Mouse (Mus musculus): ENCODE results near the gene Ufm1. TPM values are rescaled to one million over a fixed set of nuclear protein-coding genes. Genes with fewer than 3 reads are reported as not detected.

The Ufm1 gene
- 10 to 100 TPM; 85.0 to 93.1 TPM for total RNA-seq (2021)
- long read RNA-seq, experiment 1, full-length matches to known transcripts = 15 of 17 reads
- long read RNA-seq, experiment 1, partial matches to known transcripts = 0 of 17 reads
- long read RNA-seq, experiment 1, other reads (novel, unspliced or antisense) = 2 of 17 reads
- long read RNA-seq, experiment 2, full-length matches to known transcripts = 30 of 35 reads
- long read RNA-seq, experiment 2, partial matches to known transcripts = 0 of 35 reads
- long read RNA-seq, experiment 2, other reads (novel, unspliced or antisense) = 5 of 35 reads

DNA sequence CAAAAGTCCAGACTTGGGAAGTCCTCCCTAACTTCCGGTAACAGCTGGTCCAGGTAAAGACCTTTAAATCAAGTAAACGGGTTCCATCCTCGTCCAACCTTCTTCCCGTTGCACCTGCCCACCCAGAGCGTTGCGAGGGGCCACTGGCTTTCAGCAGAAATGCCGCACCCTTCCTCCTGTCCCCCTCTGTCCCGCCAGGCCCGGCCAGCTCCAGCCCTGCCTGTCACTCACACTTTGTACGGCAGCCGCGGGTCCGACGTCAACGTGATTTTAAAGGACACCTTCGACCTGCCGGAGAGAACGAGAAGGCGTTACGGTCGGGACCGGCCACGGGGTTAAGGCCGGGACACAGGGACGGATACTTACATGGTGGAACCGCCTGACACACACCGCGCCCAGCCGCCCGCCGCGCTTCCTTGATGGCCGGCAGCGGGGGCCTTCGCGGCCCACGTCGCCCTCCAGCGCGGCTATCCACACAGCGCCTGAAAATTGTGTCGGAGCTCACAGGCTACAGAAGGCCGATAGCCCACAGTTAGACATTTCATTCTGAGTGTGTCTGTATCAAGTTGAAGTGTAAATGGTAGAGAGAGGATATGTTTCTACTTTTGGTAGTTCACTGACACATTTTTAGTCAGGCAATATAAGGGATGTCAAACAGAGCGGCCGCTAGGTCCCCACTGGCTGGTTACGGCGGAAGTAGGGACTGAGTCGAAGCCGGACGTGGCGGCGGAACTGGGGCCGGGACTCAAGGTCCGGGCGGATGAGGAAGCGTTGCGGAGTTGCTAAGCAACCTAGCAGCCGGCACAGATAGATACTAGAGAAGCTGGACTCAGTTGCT is at the start of gene Ufm1:
Ufm1 (minus strand) TSS at position 448 of the 838 bp plus-strand sequence.
- peak; percentile 90 to 95 for DNase-seq (ENCODE audit: low spot score in 2 of 2)

DNA sequence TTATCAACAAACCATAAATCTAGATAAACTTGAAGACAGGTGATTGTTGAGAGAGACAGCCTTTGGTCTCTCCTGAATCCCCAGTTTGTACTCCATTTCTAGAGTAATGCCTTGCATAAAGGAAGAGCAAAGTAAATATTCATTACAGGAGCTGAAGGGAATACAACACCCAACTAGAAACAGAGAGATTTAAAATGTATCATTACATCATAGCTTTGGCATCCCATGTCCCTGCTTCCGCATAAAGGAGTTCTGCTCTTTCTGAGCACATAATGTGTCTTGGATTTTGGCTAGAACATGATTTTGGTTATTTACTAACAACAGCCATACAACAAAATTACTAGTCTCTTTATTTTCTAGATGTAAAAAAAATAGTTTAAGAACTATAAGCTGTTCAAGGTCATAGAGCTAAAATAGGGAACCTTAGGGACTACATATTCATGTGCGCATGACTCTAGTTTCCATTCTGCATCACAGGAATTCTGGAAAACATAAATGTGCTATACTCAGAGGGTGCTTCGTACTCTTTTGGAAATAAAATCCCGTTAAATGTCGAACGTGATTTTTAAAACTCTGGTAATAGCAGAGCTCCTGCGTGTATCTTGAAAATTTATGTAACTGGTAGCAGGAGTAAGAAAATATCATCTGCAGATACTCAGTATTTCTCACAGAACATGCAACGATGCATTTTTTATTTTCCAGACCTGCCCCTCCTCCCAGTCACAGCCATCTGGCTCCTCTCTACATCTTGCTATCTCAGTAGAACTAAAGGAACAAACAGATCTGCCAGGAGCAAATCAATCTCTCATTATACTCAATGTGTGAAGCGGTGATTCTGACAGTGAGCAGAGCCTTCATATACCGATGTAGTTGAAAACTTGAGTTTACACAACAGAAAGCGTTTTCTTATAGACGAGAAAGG is 27.2 kb upstream of the Ufm1 start:
- DNase-seq (ENCODE audit: low spot score in 2 of 2) = peak; percentile 29 to 77

DNA sequence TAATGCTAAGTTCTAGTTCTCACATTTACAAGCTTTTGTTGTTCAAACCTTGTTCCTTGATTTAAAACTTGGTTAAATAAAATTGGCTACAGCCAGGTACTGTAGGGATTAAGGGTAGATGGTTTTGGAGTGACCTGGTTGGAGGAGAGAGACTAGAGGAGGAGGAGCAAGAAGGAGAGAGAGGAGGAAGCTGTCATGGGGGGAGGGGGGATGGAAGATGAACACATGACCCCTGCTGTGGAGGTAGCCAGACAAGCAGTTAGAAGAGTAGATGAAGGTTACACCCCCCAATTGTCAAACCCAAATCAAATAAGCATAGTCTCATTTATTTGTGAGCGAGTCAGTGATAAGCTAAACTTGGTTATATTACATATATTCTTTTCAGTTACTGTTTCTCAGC is 8.0 kb upstream of the Ufm1 start:
- DNase-seq (ENCODE audit: low spot score in 2 of 2) = no peak

DNA sequence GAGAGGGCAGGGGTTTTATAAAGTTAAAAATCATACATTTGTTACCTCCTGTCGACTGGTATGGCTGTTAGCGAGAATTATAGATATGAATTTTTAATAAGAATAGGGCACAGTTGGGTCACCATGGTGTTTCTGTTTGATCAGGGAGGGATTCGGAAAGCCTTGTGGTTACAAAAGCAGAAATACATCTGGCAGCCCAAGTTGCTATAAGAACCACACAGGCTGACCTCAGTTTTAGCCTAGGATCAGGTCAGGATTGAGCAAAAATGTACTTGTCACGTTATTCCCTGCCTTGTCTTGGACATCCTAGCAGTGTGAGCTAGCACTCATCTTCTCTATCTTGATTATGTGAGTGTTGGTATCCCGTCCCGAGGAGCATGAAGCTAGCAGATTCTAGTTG is 6.9 kb upstream of the Ufm1 start:
- DNase-seq (ENCODE audit: low spot score in 2 of 2) = no peak

DNA sequence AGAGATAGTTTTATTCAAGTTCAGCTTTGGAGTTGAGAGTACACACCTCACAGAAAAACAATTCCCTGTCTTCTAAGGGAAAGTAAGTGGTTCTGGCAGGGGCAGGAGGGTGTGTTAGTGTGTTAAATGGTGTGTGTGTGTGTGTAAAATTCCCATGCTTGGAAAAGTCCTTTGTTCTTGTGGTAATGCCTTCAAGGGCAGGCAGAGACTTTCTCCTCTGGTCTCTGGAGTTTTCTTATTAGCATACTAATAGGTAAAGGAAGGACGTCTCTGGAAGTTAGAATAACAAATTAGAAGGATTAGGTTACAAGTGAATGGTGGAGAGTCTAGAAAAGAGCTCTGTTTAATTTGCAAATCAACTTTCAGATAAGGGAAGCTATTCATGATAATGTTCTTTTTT is 5.6 kb upstream of the Ufm1 start:
- no peak for DNase-seq (ENCODE audit: low spot score in 2 of 2)

DNA sequence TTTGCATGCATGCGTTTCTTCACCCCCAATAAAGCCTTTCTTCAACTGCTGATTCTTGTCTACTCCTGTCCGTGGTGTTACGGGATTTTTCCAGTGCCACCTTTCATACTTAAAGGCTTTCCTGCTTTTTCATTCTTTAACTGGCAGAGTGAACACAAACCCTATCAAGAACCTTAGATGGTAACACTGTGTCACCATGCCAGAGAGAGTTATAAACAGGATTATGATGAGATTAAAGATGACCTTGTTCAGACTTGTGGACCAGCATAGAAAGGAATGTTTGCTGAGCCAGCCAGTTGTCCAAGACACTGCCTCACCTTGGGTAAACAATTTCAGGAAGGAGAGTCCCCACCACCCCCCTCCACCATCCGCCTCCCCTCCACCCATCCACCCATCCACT is 4.6 kb upstream of the Ufm1 start:
- no peak for DNase-seq (ENCODE audit: low spot score in 2 of 2)

DNA sequence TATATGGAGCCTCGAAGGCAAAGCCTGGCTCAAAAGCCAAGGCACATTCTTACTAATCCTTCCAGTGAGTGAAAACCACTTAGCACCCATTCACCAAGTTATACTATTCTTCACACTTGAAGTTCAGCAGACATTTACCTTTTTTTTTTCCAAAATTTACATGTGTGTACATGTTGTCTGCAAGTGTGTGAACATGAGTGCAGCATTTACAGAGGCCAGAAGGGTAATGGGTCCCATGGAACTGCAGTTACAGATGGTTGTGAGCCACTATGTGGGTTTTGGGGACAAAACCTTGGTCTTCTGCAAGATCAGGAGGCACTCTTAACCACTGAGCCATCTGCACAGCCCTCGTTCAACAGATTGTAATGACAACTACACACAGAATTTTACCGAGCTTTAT is 8.8 kb downstream of the Ufm1 start:
- no peak for DNase-seq (ENCODE audit: low spot score in 2 of 2)

DNA sequence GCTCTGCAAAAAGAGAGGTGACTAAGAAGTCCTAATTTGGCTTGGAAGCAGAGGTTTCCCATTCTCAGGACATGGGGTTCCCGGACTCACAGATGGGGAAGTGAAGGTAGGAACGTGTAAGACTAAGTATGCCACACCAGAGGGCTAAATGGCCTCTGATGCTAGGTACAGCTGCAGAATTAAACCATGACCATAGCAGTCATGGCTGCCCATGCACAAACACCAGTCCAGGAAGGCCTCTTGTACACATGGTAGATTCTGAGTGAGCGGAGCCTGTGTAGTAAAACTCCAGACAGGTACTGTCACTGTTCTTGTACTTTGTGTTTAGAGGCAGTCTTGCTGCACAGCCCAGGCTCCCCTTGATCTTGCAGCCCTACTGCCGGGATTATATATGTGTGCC is 9.4 kb downstream of the Ufm1 start:
- no peak for DNase-seq (ENCODE audit: low spot score in 2 of 2)

DNA sequence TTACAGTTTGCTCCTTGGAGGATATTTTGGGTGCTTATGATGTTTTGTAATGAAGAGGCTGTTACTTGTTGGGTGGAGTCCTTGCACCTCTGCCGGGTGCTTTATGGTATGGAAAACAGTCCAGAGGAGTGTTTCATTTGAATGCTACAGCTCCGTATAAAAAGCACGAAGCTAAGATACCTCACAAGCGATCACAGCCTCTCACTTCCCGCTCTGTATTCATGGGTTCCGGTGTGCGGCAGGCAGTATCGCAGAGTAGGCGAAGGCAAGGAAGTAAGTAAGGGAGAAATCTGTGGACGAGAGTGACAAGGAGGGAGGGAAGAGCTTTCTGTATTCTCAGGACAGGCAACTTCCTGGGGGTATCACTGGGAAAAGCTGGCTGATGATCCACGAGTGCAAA is 15.4 kb downstream of the Ufm1 start:
- no peak for DNase-seq (ENCODE audit: low spot score in 2 of 2)

DNA sequence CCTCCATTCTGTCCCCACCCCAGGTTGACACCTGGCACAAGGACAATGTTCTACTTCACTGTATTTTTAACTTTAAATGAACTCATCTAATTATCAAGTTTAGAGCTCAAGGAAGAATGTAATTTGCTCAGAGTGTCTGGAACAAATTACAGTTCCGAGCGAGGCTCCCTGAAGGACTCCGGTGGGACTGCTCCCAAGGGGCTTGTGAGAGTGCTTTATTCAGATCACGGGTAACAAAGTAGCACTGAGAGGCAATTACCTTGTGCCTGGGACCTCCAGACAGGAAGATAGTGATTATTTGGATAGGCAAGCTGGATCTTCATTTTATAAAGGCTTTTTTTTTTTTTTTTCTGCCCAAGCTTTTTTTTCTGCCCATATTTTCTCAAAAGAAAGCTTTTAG is 15.9 kb downstream of the Ufm1 start:
- DNase-seq (ENCODE audit: low spot score in 2 of 2) = no peak

DNA sequence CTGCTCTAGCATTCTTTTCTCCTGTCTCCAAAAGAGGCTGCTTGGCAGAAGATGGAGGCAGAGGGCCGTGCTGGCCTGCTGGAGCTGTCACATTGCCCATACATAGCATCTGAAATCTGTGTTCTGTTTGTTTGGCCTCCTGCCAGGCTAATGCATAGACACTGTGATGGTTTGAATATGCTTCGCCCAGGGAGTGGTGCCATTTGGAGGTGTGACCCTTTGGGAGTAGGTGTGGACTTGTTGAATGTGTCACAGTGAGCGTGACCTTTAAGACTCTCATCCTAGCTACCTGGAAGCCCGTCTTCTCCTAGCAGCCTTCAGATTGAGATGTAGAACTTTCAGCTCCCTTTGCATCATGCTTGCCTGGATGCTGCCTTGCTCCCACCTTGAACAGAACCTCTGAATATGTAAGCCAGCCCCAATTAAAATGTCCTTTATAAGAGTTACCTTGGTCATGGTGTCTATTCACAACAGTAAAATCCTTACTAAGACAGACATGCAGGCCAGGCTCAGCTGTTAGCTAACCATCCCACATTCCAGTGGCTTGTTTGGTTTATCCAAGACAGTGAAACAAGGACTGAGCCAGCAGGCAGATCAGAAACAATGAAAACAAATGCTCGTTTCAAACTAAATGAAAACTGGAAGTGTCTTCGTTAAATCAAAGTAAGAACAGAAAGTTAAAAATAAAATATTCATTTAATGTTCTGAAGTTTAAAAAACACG is 17.3 kb downstream of the Ufm1 start:
- no peak for DNase-seq (ENCODE audit: low spot score in 2 of 2)

DNA sequence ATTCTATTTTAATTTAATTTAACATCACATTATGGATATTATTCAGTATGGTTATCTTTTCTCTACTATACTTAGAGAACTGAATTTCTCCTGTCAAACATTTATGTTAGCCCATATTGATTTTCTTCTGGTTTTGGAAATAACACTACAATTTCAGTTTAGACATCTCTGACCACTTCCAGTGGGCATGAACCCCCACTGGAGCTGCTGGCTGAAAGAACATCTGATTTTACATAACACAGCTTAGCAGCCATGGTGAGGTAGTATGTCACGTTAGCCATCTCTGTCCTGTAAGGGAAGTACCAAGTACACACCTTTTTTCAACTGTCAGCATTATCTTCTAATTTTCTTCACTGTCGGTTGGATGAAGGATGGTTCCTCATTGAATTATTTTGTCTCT is 18.8 kb downstream of the Ufm1 start, which contains the start of gene Gm10985:
Gm10985 (plus strand) TSS at position 301 of the 400 bp plus-strand sequence.
- DNase-seq (ENCODE audit: low spot score in 2 of 2) = no peak

DNA sequence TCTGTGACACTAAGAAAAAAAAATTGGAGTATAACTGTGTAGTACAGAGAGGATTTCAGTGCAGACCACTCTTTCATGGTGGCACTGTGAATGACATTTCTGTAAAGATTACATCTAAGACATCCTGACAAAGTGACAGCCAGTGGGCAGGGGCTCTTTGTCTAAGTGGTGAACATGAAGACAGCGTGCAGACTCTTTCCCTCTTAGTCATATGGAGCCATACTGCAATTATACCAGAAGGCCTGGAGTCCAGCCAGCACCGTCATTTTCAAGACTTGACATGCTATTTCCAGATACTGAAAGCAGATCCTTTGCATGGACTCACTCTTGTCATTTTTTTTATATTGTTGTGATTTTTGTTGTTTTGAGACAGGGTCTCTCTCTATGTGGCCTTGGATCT is 29.4 kb downstream of the Ufm1 start:
- DNase-seq (ENCODE audit: low spot score in 2 of 2) = no peak

DNA sequence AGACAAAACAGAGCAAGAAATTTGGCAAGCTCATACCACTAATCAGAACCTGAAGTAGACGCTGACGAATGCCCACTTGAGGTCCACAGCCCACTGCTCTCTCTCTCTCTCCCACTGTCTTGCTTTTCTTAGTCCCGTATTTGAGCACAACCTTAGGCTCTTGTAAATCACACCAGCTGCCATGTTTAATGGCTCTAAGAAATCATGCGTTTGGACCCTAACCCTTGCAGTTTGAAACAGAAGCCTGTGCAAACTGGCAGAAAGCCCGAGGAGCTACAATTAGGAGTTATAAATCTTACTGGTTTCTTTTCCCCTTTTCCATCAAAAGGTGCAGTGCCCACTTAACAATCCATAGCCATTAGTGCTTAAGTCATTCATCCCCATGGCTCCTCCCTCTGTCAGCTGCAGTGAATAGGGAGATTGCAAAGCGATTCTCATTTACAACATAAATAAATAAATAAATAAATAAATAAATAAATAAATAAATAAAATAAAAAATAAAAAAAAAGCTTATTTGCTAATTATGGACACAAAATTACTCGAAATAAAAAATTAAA is 50.1 kb downstream of the Ufm1 start:
- no peak for DNase-seq (ENCODE audit: low spot score in 2 of 2)

Other genes starting within 250 kb of the Ufm1 start
- gene Frem2, start 206.5 kb downstream of the Ufm1 start, total RNA-seq (2021) = 1 to 10 TPM; 3.1 to 4.0 TPM
- not detected for gene Gm10985, start 18.7 kb downstream of the Ufm1 start, total RNA-seq (2021)

All from layer of hippocampus, postnatal 14 days (tissue).